Mouse (Mus musculus): ENCODE results near the gene Mtf1. TPM values are rescaled to one million over a fixed set of nuclear protein-coding genes. Genes with fewer than 3 reads are reported as not detected.

The Mtf1 gene
- total and polyA plus RNA-seq, 3 experiments, result 17.8 to 37.8 (median 28.9) TPM

- TF ChIP-seq USF1 (IDR thresholded peaks at IDR 0.05; ENCODE audit: low read depth, low read length) (no peak), ZNF384 (IDR thresholded peaks at IDR 0.05; ENCODE audit: low read depth, low read length) (no peak), MAZ (IDR thresholded peaks at IDR 0.05; ENCODE audit: low read depth, low read length) (no peak), ZMIZ1 (IDR thresholded peaks at IDR 0.05; ENCODE audit: low read depth, low read length) (no peak; the same call in 1 of the 2 replicates), MYB (IDR thresholded peaks at IDR 0.05; ENCODE audit: low read depth, low read length) (no peak)
Observed at GRCm38 (mm10) chr4:124801552-124802308, at the start of gene Mtf1 (continued).

- Histone ChIP-seq H3K79me2 (ENCODE audit: control insufficient read depth, insufficient read depth, low read length, poor library complexity) (peaks cover 49% of the 10 kb centered on the region), H3K27ac (ENCODE audit: control insufficient read depth, low read depth, low read length) (peak overlapping the region; percentile 89), H3K27me3 (ENCODE audit: control insufficient read depth in 1 of 2, insufficient read depth in 2 of 2, low read length in 2 of 2) (no peaks in the 10 kb centered on the region), H3K9me3 (replicated peaks; ENCODE audit: insufficient read depth, low read length) (no peaks in the 10 kb centered on the region), H3K9ac (ENCODE audit: control insufficient read depth, low read depth, low read length, poor library complexity, severe bottlenecking) (peak overlapping the region; percentile 82), H3K4me3 (ENCODE audit: control insufficient read depth in 1 of 2, insufficient read depth in 1 of 2, low read depth in 2 of 2, low read length in 2 of 2) (peak overlapping the region; percentile 87 to 96), H3K4me1 (ENCODE audit: control insufficient read depth in 1 of 2, insufficient read depth in 2 of 2, low read length in 2 of 2) (peaks cover 3 to 25% of the 10 kb centered on the region in 2 experiments), H3K36me3 (ENCODE audit: control insufficient read depth in 1 of 2, insufficient read depth in 2 of 2, low read length in 2 of 2) (peaks cover 0 to 35% of the 10 kb centered on the region in 2 experiments; a peak in 2 of 4 replicates)
- peak; percentile 91 for DNase-seq (ENCODE audit: low read depth, low spot score)
- TF ChIP-seq CHD1 (IDR thresholded peaks at IDR 0.05; ENCODE audit: low read depth, low read length) (no peak; the same call in 1 of the 2 replicates), MYB (IDR thresholded peaks at IDR 0.05; ENCODE audit: low read depth, low read length) (no peak), NRF1 (IDR thresholded peaks at IDR 0.05; ENCODE audit: insufficient read depth, low read depth, low read length, poor library complexity, severe bottlenecking) (no peak), MXI1 (IDR thresholded peaks at IDR 0.05; ENCODE audit: low read depth, low read length) (peak; percentile 87), MEF2A (IDR thresholded peaks at IDR 0.05; ENCODE audit: extremely low read depth, insufficient replicate concordance, low read depth, low read length, poor library complexity, severe bottlenecking) (no peak), POLR2AphosphoS5 (IDR thresholded peaks at IDR 0.05; ENCODE audit: borderline replicate concordance, low read depth, low read length) (no peak), UBTF (IDR thresholded peaks at IDR 0.05; ENCODE audit: borderline replicate concordance, insufficient read depth, low read depth, low read length) (no peak), TBP (IDR thresholded peaks at IDR 0.05; ENCODE audit: low read depth, low read length) (peak; percentile 67), HCFC1 (IDR thresholded peaks at IDR 0.05; ENCODE audit: low read depth, low read length) (peak; percentile 47; the same call in 1 of the 2 replicates), SIN3A (IDR thresholded peaks at IDR 0.05; ENCODE audit: low read length) (peak; percentile 98), ZNF384 (IDR thresholded peaks at IDR 0.05; ENCODE audit: low read depth, low read length) (peak; percentile 58), GABPA (IDR thresholded peaks at IDR 0.05; ENCODE audit: low read depth, low read length) (no peak), JUND (IDR thresholded peaks at IDR 0.05; ENCODE audit: low read depth, low read length) (no peak), ELF1 (IDR thresholded peaks at IDR 0.05; ENCODE audit: low read depth, low read length) (0 out of 2 replicates have a peak, but pooled peaks have one; percentile 41), POLR2AphosphoS2 (IDR thresholded peaks at IDR 0.05; ENCODE audit: low read length) (no peak), USF1 (IDR thresholded peaks at IDR 0.05; ENCODE audit: low read depth, low read length) (no peak), TAL1 (IDR thresholded peaks at IDR 0.05; ENCODE audit: low read length) (peak; percentile 95), GATA1 (IDR thresholded peaks at IDR 0.05; ENCODE audit: low read depth, low read length) (peak; percentile 98), MAFK (IDR thresholded peaks at IDR 0.05; ENCODE audit: borderline replicate concordance, low read depth, low read length) (no peak), E2F4 (IDR thresholded peaks at IDR 0.05; ENCODE audit: borderline replicate concordance, low read depth, low read length) (no peak), KAT2A (conservative IDR thresholded peaks at IDR 0.05; ENCODE audit: low read depth, low read length) (no peak), CTCF (IDR thresholded peaks at IDR 0.05 in 2 of 3, conservative IDR thresholded peaks at IDR 0.05 in 1 of 3; ENCODE audit: control insufficient read depth in 1 of 3, insufficient read depth in 1 of 3, low read depth in 2 of 3, low read length in 3 of 3, poor library complexity in 1 of 3, severe bottlenecking in 1 of 3) (peak in 2 of 3 experiments; percentile 5 to 21; a peak in 1 of 6 replicates), MAX (IDR thresholded peaks at IDR 0.05; ENCODE audit: low read length) (0 out of 2 replicates have a peak, but pooled peaks have one; percentile 46), ZKSCAN1 (IDR thresholded peaks at IDR 0.05; ENCODE audit: low read depth, low read length) (no peak), CHD2 (IDR thresholded peaks at IDR 0.05; ENCODE audit: low read length) (no peak), NELFE (IDR thresholded peaks at IDR 0.05; ENCODE audit: low read depth, low read length) (no peak), BHLHE40 (IDR thresholded peaks at IDR 0.05; ENCODE audit: borderline replicate concordance, low read depth, low read length) (peak; percentile 54; the same call in 1 of the 2 replicates), MAZ (IDR thresholded peaks at IDR 0.05; ENCODE audit: low read depth, low read length) (peak; percentile 42; the same call in 1 of the 2 replicates), RAD21 (IDR thresholded peaks at IDR 0.05; ENCODE audit: low read depth, low read length) (peak; percentile 15)
Observed at GRCm38 (mm10) chr4:124752281-124753199, 49.4 kb upstream of the Mtf1 start.

All from MEL (cell line).